Mouse (Mus musculus) bone marrow, adult 2 months (tissue): ENCODE measurements at regions not wholly inside any gene's neighbourhood (a gene's known extent, or its start where the extent isn't known, plus 50 kb on each side); places are given as distances from the start of the nearest gene placed in this dataset.

Experiments
- CTCF ChIP-seq: fragments of 200-500 bp; IDR thresholded peaks from 2 replicates; pipeline ENCODE4 v1.5.1; 2011; ENCODE audit warnings: low read length, control low read depth; ENCODE audit not compliant: control insufficient read depth, insufficient read depth
- POLR2A ChIP-seq: fragments of 200-500 bp; IDR thresholded peaks from 2 replicates; pipeline ENCODE4 v1.6.1; 2011; ENCODE audit warnings: low read depth, mild to moderate bottlenecking, control low read depth, low read length, borderline replicate concordance; ENCODE audit not compliant: control insufficient read depth

DNA sequence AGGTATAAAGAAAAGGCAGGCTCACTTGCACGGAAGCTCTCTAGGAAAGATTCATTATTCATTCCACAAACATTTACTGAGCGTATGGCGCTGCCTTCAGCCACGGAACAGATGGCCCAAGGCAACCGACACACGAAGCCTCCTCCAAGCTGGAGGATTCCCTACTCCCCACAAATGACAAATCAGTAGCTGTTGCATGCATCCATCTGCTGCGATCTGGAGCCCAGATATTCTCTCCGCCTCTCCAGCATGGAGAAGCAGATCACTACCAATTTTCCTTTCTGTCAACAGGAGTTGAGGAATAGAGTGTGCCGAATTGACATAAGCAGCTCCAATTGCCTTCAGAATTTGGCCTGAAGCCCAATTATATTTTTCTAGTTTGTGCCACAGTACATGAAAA is 192.2 kb upstream of the Gm6657 start:
- TF ChIP-seq CTCF: no peak
- no peak for TF ChIP-seq POLR2A
